Mouse (Mus musculus) B cell, adult 2 months (primary cell): Measurements from ENCODE around the gene Snx1.

Experiments
- DNase-seq, 2 experiments: peaks; one replicate each; pipeline ENCODE4 v3.0.0; 2022

Snx1 gene

DNA sequence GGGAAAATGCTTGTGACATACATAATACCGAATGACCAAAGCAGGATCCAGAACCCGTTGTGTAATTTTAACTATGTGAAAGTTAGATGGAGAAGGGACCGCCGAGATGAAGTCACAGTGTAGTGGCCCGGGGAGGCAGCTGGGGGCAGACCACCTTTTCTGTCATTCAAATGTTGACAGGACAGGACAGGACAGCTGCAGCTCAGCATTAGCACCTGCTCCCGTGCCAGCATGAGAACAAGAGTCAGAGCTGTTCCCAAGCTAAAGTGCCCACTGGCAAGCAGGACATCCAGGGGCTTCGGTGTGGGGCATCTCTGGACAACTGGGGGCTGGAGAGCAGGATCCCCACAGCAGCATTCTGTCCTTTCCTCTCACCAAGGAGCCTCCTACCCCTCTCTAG lies 39.3 kb downstream of the Snx1 start:
- no peak for DNase-seq

DNA sequence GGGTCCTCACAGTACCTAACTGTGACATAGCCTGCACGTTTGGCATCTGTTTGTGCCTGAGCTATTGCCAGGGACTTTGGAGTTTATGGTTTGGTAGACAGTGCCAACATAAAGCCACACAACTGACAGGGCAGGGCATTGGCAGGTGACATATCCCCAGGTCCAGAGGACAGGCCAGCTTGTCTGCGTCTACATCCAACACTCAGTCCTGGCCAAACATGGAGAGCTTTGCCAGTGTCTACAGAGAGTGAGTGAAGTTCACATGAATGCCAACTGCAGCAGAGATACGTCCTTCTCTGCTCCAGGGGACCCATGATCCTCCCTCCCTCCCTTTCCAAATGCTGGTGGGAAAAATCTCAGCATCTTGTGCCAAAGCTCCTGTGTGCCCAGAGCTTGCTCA lies 42.2 kb downstream of the Snx1 start:
- DNase-seq = no peak

DNA sequence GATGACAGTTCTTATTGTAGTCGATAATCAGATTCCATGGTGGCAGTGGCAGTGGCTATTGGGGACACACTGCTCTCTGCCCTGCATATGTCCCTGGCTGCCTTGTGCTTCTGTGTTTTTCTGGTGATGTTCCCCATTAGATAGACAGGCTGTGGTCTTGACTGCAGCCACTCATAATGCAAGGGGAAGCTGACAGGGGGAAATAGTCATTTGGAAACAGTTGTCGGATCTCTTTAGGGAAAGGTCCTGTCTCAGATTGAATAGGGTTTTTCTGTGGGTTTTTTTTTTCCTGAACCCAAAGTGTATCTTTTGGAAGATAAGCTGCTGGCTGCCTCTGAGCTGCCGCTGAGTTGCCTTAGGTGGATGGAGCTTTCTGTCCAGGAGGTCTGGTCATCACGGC lies 44.4 kb downstream of the Snx1 start:
- DNase-seq = no peak

DNA sequence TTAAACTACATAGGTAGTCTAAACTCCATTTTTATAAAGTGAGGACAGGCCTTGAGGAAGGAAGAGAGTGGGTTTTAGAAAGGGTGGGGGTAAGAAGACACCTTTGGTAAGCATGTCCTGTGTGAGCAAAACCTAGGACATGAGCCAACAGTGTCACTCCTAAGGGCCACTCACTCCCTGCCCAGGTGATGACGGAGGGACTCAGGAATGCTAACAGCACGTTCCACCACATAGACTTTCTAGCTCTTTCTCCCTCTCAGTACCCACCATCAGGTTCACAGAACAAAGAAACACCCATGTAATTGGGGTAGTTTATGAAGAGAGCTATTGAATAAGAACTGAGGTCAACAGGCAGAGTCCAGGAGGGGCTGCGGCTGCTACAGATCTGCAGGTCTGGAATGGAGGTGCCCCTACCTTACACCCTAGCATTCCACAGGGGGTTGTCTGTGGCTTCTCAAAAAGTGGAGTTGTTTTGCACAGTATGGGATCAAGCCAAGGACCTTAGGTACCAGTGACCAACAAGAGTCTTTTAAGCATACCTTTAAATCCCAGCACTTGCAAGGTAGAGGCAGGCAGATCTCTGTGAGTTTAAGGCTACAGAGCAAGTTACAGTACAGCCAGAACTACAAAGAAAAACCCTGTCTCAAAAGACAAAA lies 45.5 kb downstream of the Snx1 start:
- no peak for DNase-seq

DNA sequence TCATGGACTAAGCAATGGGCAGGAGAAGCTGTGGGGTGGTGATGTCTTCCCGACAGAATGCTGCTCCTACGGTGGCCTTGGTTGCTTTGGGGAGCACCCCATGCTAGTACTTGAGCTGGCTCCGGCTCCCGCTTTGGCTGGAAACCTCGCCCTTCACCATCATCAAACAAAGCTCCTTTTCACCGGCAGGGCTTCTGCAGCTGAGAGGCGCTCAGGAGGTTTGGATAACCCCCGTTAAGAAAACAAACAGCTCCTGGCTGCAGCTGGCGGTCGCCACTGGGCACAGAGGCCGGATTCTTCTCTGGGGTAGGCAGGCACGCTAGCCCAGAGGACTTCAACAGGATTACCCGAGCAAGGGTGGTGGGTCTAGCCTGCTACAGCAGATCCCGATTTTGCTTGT lies 47.9 kb downstream of the Snx1 start:
- no peak for DNase-seq

DNA sequence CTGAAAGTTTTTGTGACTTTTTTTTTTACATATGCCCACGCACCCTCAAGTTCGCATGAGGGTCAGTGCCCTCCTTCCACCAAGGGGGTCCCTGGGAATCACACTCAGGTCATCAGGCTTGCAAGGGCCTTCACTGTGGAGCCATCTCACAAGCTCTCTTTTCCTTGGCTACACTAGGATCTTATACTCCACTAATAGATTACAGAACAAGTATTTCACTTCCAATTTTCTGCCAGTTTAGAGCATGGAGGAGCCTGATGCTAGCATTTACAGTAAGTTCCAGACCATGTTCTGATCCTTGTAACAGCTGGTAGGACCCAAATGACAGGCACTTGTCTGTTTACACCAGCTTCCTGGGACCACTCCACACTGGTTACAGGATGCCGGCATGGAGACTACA lies 48.3 kb downstream of the Snx1 start:
- DNase-seq = no peak

DNA sequence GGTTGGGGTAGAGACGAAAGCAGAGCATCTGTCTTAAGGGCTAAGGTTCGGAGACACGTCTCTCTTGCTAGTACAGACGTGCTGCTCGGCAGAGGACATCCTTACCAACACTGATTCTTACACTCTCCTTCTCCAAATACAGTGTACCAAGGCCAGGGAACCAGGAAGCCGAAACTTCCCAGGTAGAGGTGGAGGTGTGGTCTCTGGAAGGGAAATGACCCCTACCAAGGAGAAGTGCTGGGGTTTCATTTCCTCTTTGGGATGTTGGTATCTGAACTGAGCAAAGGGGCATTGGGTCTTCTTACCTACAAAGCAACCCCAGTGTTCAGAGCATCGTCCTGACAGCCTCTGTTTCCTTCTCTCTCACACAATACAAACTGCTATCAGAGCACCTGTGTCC lies 53.6 kb downstream of the Snx1 start:
- DNase-seq = peak; percentile 12 to 32

DNA sequence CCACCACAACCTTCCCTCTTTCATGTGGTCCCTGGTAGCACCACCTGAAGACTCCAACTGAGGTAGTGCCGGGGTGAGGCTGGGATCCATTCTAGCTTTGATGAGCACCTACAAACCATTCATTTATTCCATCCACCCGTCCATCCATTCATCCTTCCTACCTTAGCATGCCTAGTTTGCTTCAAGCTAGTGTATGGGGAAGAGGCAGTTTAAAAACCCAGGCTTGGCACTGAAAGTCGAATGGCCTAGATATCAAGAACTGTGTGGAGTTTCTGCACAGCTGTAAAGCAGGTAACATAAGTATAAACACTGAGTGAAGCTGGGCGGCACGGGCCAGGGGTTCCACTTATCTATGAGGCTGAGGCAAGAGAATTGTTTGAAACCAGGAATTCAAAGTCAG lies 56.2 kb downstream of the Snx1 start:
- DNase-seq = no peak

DNA sequence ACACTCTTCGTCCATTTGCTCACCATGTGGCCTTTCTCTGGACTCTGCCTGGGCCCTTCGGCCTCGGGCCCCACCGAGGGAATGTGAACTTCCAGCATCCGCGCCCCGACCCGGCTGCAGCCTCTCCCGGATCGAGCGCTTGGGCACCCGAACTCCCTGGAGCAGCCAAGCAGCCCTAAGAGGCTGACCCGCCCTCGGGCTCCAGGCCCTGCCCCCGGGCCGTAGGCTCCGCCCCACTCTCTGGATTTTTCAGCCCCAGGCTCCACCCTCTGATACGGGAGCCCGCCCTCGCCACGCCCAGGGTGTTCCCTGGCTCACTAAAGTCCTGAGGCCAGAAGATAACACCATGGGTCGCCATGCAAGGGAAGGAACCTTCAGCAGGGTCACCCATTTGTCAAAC lies 56.8 kb downstream of the Snx1 start, which contains the start of gene Snx22:
Snx22 (minus strand) TSS at position 137 of the 400 bp plus-strand sequence.
- peak; percentile 85 to 87 for DNase-seq

DNA sequence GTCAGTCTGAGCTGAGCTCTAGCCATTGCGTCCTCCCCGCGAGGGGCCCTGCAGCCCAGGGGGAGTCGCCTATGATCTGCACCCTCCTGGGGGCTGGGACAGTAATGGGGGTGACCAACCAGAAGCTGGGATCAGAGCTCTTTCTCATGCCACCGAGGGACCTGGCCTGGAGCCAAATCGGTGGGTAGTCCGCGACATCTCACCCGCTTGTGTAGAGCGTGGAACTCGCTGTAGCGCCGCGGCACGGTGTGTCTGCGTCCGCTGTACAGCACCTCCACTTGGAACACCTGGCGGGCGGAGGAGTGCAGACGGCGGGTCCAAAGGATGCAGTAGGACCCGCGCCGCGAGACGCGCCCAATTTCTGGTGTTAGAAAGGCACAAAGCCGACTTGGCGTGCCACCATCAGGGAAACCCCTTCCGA lies 57.4 kb downstream of the Snx1 start:
- peak; percentile 27 to 43 for DNase-seq

- DNase-seq = no peak
These were observed 58.3 kb downstream of the Snx1 start for GRCm38 (mm10) chr9:66068056-66068455.

GRCm38 (mm10) chr9:66067542-66067941 lies 58.8 kb downstream of the Snx1 start:
- DNase-seq = peak; percentile 34 to 42

- no peak for DNase-seq
These were observed 59.6 kb downstream of the Snx1 start for GRCm38 (mm10) chr9:66066791-66067190.

DNA sequence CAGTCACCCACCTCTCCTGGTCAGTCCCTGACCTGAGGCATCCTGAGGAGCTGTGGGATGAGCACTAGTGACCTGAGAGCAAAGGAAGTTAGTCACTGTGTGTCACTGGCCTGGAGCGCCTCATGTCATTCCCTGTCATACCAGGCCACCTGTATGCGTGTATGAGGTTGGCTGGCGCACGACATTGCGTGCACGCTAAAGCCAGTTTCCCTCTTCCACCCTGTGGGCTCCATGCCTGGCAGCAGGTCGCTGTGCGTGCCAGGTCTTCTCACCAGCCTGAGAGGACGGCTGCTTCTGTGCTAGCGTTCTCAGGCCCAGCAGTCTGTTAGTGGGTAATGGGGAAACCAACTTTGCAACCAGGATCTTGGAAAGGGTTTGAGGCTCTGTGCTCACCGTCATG lies 62.1 kb downstream of the Snx1 start:
- DNase-seq = no peak

GRCm38 (mm10) chr9:66063446-66063845 lies 62.9 kb downstream of the Snx1 start:
- no peak for DNase-seq

GRCm38 (mm10) chr9:66061656-66062055 lies 64.7 kb downstream of the Snx1 start:
- no peak for DNase-seq

GRCm38 (mm10) chr9:66060986-66061385 lies 65.4 kb downstream of the Snx1 start:
- DNase-seq = no peak

DNA sequence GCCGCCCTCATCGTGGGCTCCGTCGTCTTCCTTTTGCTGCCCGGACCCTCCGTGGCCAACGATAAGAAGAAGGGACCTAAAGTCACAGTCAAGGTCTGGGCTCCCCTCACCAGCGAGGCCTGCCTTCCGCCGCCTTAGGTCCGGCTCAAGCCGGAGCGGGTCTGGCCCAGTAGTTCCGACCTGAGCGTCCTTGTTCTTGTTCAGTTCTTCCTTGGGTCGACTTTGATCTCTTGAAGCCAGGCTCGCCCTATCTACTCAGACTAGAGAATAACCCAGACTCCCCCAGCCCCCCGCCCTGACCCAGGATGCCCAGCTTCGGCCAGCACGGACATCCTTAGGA lies 66.1 kb downstream of the Snx1 start:
- DNase-seq = no peak

DNA sequence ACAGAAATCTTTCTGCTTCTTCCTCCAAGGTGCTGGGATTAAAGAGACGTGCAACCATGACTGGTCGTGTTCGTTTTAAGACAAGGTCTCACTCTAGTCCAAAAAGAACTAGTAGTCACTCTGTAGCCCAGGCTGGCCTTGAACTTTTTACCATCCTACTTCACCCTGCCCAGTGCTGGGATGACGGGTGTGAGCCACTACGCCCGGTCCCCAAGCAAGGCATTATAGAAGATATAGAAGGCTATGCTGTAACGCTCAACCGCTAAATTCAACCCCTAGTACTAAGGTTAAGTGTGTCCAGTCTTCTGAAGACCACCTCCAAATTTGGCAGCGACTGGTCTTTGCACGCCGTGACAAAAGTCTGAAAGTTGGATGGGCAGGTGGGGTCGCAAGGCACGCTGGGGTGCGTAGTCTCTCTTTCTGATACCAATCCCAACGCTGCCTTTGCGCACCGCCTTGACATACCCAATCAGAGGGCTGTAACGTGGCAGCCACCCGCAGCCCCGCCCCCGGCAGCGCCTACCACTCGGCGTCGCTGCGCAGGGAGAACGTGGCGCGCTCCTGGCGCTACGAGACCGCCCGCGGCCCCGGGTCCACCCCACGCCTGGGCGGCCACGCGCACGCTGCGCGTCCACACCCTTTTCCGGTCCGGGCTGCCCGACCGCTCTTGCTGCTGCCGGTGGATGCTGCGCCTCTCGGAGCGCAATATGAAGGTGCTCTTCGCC lies 66.6 kb downstream of the Snx1 start, which contains the start of gene Ppib:
Ppib (plus strand) TSS at position 640 of the 725 bp plus-strand sequence.
- DNase-seq = peak; percentile 97

- no peak for DNase-seq
These were observed 72.8 kb downstream of the Snx1 start for GRCm38 (mm10) chr9:66053620-66054019.

- DNase-seq = no peak
These were observed 73.7 kb downstream of the Snx1 start for GRCm38 (mm10) chr9:66052731-66053130.

- DNase-seq = no peak
These were observed 74.9 kb downstream of the Snx1 start for GRCm38 (mm10) chr9:66051493-66051892.

DNA sequence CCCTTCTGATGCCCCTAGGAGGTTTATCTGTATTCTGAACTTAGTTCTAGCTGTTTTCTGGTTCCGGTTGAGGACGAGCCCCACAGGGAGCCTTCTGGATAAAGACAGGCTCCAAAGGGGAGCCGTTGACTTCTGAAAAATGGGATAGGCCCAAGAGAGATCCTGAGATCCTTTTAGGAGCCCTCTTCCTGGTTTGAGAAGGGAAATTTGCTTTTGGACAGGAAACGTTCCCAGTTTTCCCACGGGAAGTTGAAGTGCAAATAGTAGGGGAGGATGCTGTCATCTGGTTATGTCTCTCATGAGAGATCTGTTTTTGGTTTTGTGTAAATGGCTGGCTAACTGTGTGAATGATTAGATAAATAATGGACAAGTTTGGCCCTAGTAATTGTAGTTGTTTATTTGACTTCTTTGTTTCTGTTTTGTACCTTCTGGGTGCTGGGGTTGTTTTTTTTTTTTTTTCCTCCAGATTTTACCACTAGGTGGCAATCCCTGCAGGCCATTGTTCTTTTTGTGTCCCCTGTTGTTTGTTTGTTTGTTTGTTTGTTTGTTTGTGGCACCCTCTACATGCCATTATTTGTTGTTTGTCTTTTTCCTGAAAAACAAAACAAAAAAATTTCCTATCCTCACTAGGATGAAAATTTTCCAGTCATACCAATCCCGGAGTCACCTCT lies 76.3 kb downstream of the Snx1 start:
- DNase-seq = no peak

GRCm38 (mm10) chr9:66043241-66043640 lies 83.1 kb downstream of the Snx1 start:
- DNase-seq = no peak
